Mouse (Mus musculus): Measurements from ENCODE around the gene Fam171a2.

DNA sequence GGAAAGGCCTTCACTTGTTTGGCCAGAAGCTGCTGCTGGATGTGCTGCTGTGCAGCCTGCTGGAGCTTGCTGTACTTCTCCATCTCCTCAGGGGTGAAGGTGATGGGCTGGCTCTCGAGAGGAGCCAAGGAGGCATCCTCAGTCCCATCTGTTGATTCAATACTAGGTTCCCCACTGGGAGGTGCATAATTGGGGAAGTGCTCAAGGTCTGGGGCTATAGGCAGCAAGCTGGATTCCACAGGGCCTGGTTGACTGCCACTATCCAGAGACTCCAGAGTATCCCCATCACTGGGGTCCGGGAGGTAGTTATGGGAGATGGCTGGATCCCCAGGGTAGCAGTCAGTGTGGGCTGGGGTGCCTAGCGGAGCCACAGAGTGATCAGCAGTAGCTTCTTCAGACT is 31.2 kb upstream of the Fam171a2 start:
- no peak for TF ChIP-seq CTCF (IDR thresholded peaks at IDR 0.05; ENCODE audit: control insufficient read depth, insufficient read depth, low read length)
- no peak for TF ChIP-seq POLR2A (IDR thresholded peaks at IDR 0.05; ENCODE audit: borderline replicate concordance, control insufficient read depth, low read depth, low read length)

Data from bone marrow, adult 2 months (tissue).